Mouse (Mus musculus): ENCODE measurements around the gene Snn. TPM values are rescaled to one million over a fixed set of nuclear protein-coding genes. Genes with fewer than 3 reads are reported as not detected.

Snn gene
- polyA plus RNA-seq, 1 experiment = 71.2 TPM

DNA sequence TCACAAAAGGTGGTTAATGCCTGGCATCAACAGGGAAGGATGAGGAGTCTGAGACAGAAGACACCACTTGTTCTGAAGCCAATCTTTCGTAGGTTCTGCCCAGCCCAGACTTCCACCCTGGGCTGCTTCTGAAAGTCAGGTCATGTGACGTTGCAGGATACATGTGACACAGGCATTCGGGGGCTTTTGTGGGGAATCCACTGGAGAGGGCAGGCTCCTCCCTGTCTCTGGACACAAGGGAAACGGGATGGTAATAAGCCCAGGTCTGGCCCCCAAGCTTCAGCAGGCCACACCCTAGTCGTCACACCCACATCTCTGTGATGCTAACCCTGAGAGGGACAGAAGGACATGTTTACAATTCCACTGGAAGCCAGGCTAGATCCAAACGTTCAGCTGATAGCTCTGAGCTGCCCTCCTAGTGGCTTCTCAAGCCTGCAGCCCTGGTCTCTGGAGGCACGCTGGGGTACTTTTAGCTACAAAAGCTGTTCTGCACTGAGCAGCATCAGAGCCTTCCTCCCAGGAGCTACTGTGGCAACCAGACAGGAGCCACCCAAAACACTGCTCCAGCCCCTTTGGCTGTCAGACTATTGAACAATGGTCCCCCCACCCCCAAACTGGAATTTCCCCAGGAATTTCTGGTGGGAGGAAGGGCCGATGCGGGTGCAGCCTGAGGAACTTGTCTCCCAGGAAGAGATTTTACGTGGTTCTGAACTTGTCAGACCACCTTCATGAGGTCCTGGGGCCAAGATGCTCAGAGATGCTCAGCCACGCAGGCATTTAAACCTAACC, 42.7 kb upstream of the Snn start:
- no peaks in the 10 kb centered on the region for H3K27me3 ChIP-seq (replicated peaks; ENCODE audit: control insufficient read depth, insufficient read depth, low read length)
- no peak overlapping the region for H3K4me3 ChIP-seq (ENCODE audit: insufficient read depth, low read depth, low read length)
- WGBS = 53% methylated on average over 11 of the region's 11 CpGs
- DNase-seq = no peak
- no peaks in the 10 kb centered on the region for H3K36me3 ChIP-seq (ENCODE audit: control insufficient read depth, insufficient read depth, low read length)
- H3K27ac ChIP-seq (ENCODE audit: insufficient read depth, low read depth, low read length) = no peak overlapping the region
- TF ChIP-seq CTCF (conservative IDR thresholded peaks at IDR 0.05; ENCODE audit: insufficient read depth, insufficient read length, low read depth, low read length) (no peak), POLR2A (IDR thresholded peaks at IDR 0.05; ENCODE audit: low read depth, low read length) (no peak)
- no peaks in the 10 kb centered on the region for H3K4me1 ChIP-seq (ENCODE audit: control insufficient read depth, insufficient read depth, low read length)

DNA sequence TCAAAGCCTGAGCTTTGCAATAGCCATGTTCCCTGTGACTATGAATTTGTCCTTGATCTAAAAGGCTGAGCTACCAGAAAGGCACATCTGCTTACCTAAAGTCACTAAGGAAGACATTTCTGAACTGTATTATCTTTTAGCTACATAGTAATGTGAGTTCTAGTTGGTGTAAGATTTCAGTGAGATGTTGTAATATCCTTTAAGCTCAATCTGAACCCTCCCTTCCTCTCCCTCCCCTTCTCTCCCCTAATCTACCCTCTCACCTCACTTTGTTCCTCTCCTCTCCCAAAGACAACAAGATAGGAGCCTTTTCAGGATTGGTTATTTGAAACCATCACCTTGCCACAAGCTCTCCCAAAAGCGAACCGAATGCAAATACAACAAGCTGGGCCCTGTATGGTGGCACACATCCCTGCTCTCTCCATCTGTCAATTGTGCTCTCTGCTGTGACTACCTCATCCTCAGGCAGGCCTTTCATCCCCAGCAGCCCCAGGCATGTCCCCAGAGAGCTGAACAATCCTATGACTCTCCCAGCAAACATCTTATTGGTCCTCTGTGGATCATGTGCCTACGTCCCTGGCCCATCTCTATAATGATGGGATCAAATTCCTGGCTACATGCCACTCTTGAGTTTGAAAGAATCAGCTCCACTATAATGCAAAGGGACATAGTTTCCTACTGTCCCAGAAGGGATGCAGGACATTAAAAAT, 39.2 kb upstream of the Snn start:
- 73% methylated on average over 3 of the region's 3 CpGs for WGBS
- no peak overlapping the region for H3K27ac ChIP-seq (ENCODE audit: insufficient read depth, low read depth, low read length)
- no peaks in the 10 kb centered on the region for H3K36me3 ChIP-seq (ENCODE audit: control insufficient read depth, insufficient read depth, low read length)
- TF ChIP-seq POLR2A (IDR thresholded peaks at IDR 0.05; ENCODE audit: low read depth, low read length) = no peak
- TF ChIP-seq CTCF (conservative IDR thresholded peaks at IDR 0.05; ENCODE audit: insufficient read depth, insufficient read length, low read depth, low read length) = no peak
- H3K27me3 ChIP-seq (replicated peaks; ENCODE audit: control insufficient read depth, insufficient read depth, low read length) = no peaks in the 10 kb centered on the region
- no peaks in the 10 kb centered on the region for H3K4me1 ChIP-seq (ENCODE audit: control insufficient read depth, insufficient read depth, low read length)
- DNase-seq = no peak
- H3K4me3 ChIP-seq (ENCODE audit: insufficient read depth, low read depth, low read length) = no peak overlapping the region

DNA sequence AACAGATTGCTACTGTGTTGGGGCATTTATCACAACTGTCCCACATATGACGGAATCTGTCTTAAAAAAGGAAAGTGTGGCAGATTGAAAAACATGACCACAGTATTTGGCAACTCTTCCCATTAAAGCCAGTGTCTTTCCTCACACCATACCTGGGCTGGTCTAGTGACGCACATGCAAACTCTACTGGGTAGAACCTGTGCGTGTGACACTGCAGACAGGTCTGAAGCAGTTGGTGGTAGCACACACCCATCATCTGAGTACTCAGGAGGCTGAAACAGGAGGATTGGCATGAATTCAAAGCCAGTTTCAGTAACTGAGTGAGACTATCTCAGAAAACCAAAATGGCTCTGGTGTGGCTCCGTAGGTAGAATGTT, 38.6 kb upstream of the Snn start:
- TF ChIP-seq POLR2A (IDR thresholded peaks at IDR 0.05; ENCODE audit: low read depth, low read length) (no peak), CTCF (conservative IDR thresholded peaks at IDR 0.05; ENCODE audit: insufficient read depth, insufficient read length, low read depth, low read length) (no peak)
- Histone ChIP-seq H3K27me3 (replicated peaks; ENCODE audit: control insufficient read depth, insufficient read depth, low read length) (no peaks in the 10 kb centered on the region), H3K36me3 (ENCODE audit: control insufficient read depth, insufficient read depth, low read length) (no peaks in the 10 kb centered on the region), H3K4me3 (ENCODE audit: insufficient read depth, low read depth, low read length) (no peak overlapping the region), H3K4me1 (ENCODE audit: control insufficient read depth, insufficient read depth, low read length) (no peaks in the 10 kb centered on the region), H3K27ac (ENCODE audit: insufficient read depth, low read depth, low read length) (no peak overlapping the region)
- 94% methylated on average over 4 of the region's 4 CpGs for WGBS
- no peak for DNase-seq

DNA sequence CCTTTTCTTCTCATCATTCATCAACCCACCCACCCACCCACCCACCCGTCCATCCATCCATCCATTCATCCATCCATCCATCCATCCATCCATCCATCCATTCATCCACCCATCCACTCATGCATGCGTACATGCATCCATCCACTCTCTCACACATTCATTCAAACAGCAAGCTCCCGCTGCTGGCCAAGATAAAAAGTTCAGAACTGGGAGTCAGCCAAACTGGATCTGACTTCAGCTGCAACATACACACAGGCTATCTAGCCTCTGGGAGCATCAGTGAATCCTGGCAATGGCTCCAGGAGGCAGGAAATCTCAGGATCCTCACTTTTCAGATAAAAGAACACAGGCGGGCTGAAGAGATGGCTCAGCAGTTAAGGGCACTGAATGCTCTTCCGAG, 37.1 kb upstream of the Snn start:
- Histone ChIP-seq H3K27ac (ENCODE audit: insufficient read depth, low read depth, low read length) (no peak overlapping the region), H3K36me3 (ENCODE audit: control insufficient read depth, insufficient read depth, low read length) (no peaks in the 10 kb centered on the region), H3K4me3 (ENCODE audit: insufficient read depth, low read depth, low read length) (no peak overlapping the region), H3K27me3 (replicated peaks; ENCODE audit: control insufficient read depth, insufficient read depth, low read length) (no peaks in the 10 kb centered on the region), H3K4me1 (ENCODE audit: control insufficient read depth, insufficient read depth, low read length) (no peaks in the 10 kb centered on the region)
- WGBS = 81% methylated on average over 5 of the region's 5 CpGs
- no peak for DNase-seq
- TF ChIP-seq POLR2A (IDR thresholded peaks at IDR 0.05; ENCODE audit: low read depth, low read length) (no peak), CTCF (conservative IDR thresholded peaks at IDR 0.05; ENCODE audit: insufficient read depth, insufficient read length, low read depth, low read length) (no peak)

DNA sequence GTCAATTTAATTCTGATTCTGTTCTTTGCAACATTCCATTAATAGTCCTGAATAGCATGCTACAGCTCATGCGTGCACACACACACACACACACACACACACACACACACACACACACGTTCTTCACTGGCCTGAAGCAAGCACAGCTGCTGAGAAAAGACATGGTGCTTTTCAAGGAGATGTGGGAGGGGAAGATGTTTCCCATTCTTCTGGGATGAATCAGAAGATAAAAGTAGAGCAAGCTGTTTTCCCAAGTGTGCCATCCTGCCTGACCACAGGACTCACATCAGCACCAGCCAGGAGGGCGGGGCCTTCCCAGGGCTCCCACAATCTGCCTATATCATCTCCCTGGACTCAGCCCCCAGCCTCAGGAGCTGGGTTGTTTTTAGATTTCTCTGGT, 35.9 kb upstream of the Snn start:
- DNase-seq = no peak
- Histone ChIP-seq H3K4me3 (ENCODE audit: insufficient read depth, low read depth, low read length) (no peak overlapping the region), H3K4me1 (ENCODE audit: control insufficient read depth, insufficient read depth, low read length) (no peaks in the 10 kb centered on the region), H3K36me3 (ENCODE audit: control insufficient read depth, insufficient read depth, low read length) (no peaks in the 10 kb centered on the region), H3K27me3 (replicated peaks; ENCODE audit: control insufficient read depth, insufficient read depth, low read length) (no peaks in the 10 kb centered on the region), H3K27ac (ENCODE audit: insufficient read depth, low read depth, low read length) (no peak overlapping the region)
- WGBS = 74% methylated on average over 3 of the region's 3 CpGs
- TF ChIP-seq CTCF (conservative IDR thresholded peaks at IDR 0.05; ENCODE audit: insufficient read depth, insufficient read length, low read depth, low read length) (no peak), POLR2A (IDR thresholded peaks at IDR 0.05; ENCODE audit: low read depth, low read length) (no peak)

DNA sequence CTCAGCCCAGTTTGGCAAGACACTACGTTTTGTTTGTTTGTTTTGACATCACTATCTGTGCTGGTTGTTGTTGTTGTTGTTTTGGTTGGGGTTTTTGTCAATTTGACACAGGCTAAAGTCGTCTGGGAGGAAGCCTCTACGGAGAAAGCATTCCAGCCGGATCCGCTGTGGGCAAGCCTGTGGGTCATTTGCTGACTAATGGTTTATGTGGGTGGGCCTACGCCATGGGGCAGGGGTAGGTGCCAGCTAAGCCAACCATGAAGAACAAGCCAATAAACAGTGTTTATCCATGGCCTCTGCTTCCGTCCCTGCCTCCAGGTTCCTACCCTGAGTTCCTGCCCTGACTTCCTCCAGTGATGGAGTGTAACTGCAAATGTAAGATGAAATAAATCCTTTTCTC, 32.5 kb upstream of the Snn start:
- H3K4me3 ChIP-seq (ENCODE audit: insufficient read depth, low read depth, low read length) = no peak overlapping the region
- no peak for TF ChIP-seq CTCF (conservative IDR thresholded peaks at IDR 0.05; ENCODE audit: insufficient read depth, insufficient read length, low read depth, low read length)
- no peak for TF ChIP-seq POLR2A (IDR thresholded peaks at IDR 0.05; ENCODE audit: low read depth, low read length)
- WGBS = 48% methylated on average over 7 of the region's 7 CpGs
- no peaks in the 10 kb centered on the region for H3K36me3 ChIP-seq (ENCODE audit: control insufficient read depth, insufficient read depth, low read length)
- DNase-seq = peak; percentile 29
- no peaks in the 10 kb centered on the region for H3K27me3 ChIP-seq (replicated peaks; ENCODE audit: control insufficient read depth, insufficient read depth, low read length)
- H3K27ac ChIP-seq (ENCODE audit: insufficient read depth, low read depth, low read length) = no peak overlapping the region
- no peaks in the 10 kb centered on the region for H3K4me1 ChIP-seq (ENCODE audit: control insufficient read depth, insufficient read depth, low read length)

DNA sequence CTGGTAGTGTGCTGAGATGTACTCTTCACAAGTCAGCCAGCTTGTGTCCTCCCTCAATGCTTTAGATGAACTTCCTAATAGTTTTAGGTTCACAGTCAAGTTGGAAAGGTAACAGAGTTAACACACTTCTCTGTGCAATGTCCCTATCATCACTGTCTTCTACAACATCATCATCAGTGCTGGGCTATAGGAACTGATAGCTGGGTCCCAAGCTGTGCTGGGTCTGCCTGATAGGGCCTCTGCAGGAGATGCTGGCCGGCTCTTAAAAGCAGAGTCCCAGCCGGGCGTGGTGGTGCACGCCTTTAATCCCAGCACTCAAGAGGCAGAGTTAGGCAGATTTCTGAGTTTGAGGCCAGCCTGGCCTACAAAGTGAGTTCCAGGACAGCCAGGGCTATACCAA, 29.9 kb upstream of the Snn start:
- WGBS = 92% methylated on average over 4 of the region's 4 CpGs
- H3K36me3 ChIP-seq (ENCODE audit: control insufficient read depth, insufficient read depth, low read length) = no peaks in the 10 kb centered on the region
- TF ChIP-seq POLR2A (IDR thresholded peaks at IDR 0.05; ENCODE audit: low read depth, low read length) (no peak), CTCF (conservative IDR thresholded peaks at IDR 0.05; ENCODE audit: insufficient read depth, insufficient read length, low read depth, low read length) (no peak)
- H3K4me3 ChIP-seq (ENCODE audit: insufficient read depth, low read depth, low read length) = no peak overlapping the region
- H3K27me3 ChIP-seq (replicated peaks; ENCODE audit: control insufficient read depth, insufficient read depth, low read length) = no peaks in the 10 kb centered on the region
- no peak overlapping the region for H3K27ac ChIP-seq (ENCODE audit: insufficient read depth, low read depth, low read length)
- H3K4me1 ChIP-seq (ENCODE audit: control insufficient read depth, insufficient read depth, low read length) = no peaks in the 10 kb centered on the region
- no peak for DNase-seq

All from kidney, adult 2 months (tissue).